Mouse (Mus musculus) limb, embryonic 13.5 days (tissue): ENCODE results near the gene Id1. TPM values are rescaled to one million over a fixed set of nuclear protein-coding genes. Genes with fewer than 3 reads are reported as not detected.

Experiments
- ATAC-seq: fragments of 200-750 bp; cut with Nextera tagmentation; 2 replicates; pipeline ENCODE4 v1.8.0; 2017; ENCODE audit warnings: low read depth, moderate number of reproducible peaks, moderate TSS enrichment; ENCODE audit not compliant: low FRiP score
- H3K27ac ChIP-seq: fragments of 300-500 bp; sonication (generic); 2 replicates; pipeline ENCODE4 v1.5.1; 2015; ENCODE audit warnings: inconsistent platforms, mild to moderate bottlenecking, moderate library complexity
- H3K27me3 ChIP-seq: fragments of 300-500 bp; sonication (generic); 2 replicates; pipeline ENCODE4 v1.6.1; 2015; ENCODE audit warnings: mild to moderate bottlenecking, inconsistent platforms
- H3K36me3 ChIP-seq: fragments of 300-500 bp; sonication (generic); 2 replicates; pipeline ENCODE4 v1.6.1; 2015; ENCODE audit warnings: inconsistent platforms, mild to moderate bottlenecking, moderate library complexity
- H3K4me1 ChIP-seq: fragments of 300-500 bp; sonication (generic); 2 replicates; pipeline ENCODE4 v1.6.1; 2015; ENCODE audit warnings: inconsistent platforms
- H3K4me2 ChIP-seq: fragments of 300-500 bp; sonication (generic); replicated peaks from 2 replicates; pipeline ENCODE4 v1.6.1; 2015; ENCODE audit warnings: inconsistent platforms, mild to moderate bottlenecking, moderate library complexity
- H3K4me3 ChIP-seq: fragments of 300-500 bp; sonication (generic); 2 replicates; pipeline ENCODE4 v1.5.1; 2015; ENCODE audit warnings: moderate library complexity, mild to moderate bottlenecking, inconsistent platforms
- H3K9ac ChIP-seq: fragments of 300-500 bp; sonication (generic); 2 replicates; pipeline ENCODE4 v1.6.1; 2015; ENCODE audit warnings: mild to moderate bottlenecking, inconsistent platforms
- H3K9me3 ChIP-seq: fragments of 300-500 bp; sonication (generic); 2 replicates; pipeline ENCODE4 v1.6.1; 2016; ENCODE audit warnings: inconsistent platforms
- WGBS: fragments of 180-500 bp; shearing (Covaris S2); methylation state at CpG from one replicate; pipeline ENCODE4 v1.1.7; 2015; 5-methylcytosine and 5-hydroxymethylcytosine counted together
- polyA plus RNA-seq: library from polyadenylated mRNA; unstranded; fragments of >200 nt; fragmentation: Nextera tagmentation; extraction: Ambion mirVana; gene quantifications from 2 replicates; pipeline ENCODE4 v1.2.1, GENCODE M21; 2015

The Id1 gene
- polyA plus RNA-seq, 1 experiment from 2014 or later: 236 TPM

- Histone ChIP-seq H3K9ac (no peak overlapping the region), H3K27me3 (no peaks in the 10 kb centered on the region), H3K9me3 (no peaks in the 10 kb centered on the region), H3K36me3 (peaks cover 72% of the 10 kb centered on the region), H3K27ac (peak overlapping the region; percentile 96), H3K4me1 (peaks cover 47% of the 10 kb centered on the region), H3K4me3 (no peak overlapping the region), H3K4me2 (no peak overlapping the region)
- 87% methylated on average over 21 of the region's 21 CpGs for WGBS
- no peak for ATAC-seq
Measured at GRCm38 (mm10) chr2:152703596-152704255, 32.3 kb upstream of the Id1 start.

GRCm38 (mm10) chr2:152704256-152704605, 31.8 kb upstream of the Id1 start:
- no peaks in the 10 kb centered on the region for H3K9me3 ChIP-seq
- H3K36me3 ChIP-seq: peaks cover 70% of the 10 kb centered on the region
- peak overlapping the region; percentile 96 for H3K27ac ChIP-seq
- peaks cover 50% of the 10 kb centered on the region for H3K4me1 ChIP-seq
- H3K27me3 ChIP-seq: no peaks in the 10 kb centered on the region
- 84% methylated on average over 5 of the region's 5 CpGs for WGBS
- H3K4me3 ChIP-seq: no peak overlapping the region
- no peak for ATAC-seq
- no peak overlapping the region for H3K4me2 ChIP-seq
- H3K9ac ChIP-seq: peak overlapping the region; percentile 31; the same call in 1 of the 2 replicates

- Histone ChIP-seq H3K4me3 (no peak overlapping the region), H3K4me1 (peaks cover 52% of the 10 kb centered on the region), H3K9me3 (no peaks in the 10 kb centered on the region), H3K27ac (peak overlapping the region; percentile 96), H3K4me2 (no peak overlapping the region), H3K36me3 (peaks cover 64% of the 10 kb centered on the region), H3K9ac (peak overlapping the region; percentile 43), H3K27me3 (no peaks in the 10 kb centered on the region)
- ATAC-seq: no peak
- 84% methylated on average over 14 of the region's 14 CpGs for WGBS
Measured at GRCm38 (mm10) chr2:152704811-152705370, 31.2 kb upstream of the Id1 start.

GRCm38 (mm10) chr2:152705993-152706571, 30.0 kb upstream of the Id1 start:
- no peaks in the 10 kb centered on the region for H3K27me3 ChIP-seq
- H3K9me3 ChIP-seq: no peaks in the 10 kb centered on the region
- 18% methylated on average over 22 of the region's 22 CpGs for WGBS
- peak; percentile 84 for ATAC-seq
- H3K4me2 ChIP-seq: peak overlapping the region; percentile 69
- H3K9ac ChIP-seq: 0 out of 2 replicates have a peak overlapping the region, but pooled peaks have one; percentile 43
- H3K27ac ChIP-seq: peak overlapping the region; percentile 96
- H3K4me1 ChIP-seq: peaks cover 52% of the 10 kb centered on the region
- H3K36me3 ChIP-seq: peaks cover 53% of the 10 kb centered on the region
- 0 out of 2 replicates have a peak overlapping the region, but pooled peaks have one; percentile 9 for H3K4me3 ChIP-seq

GRCm38 (mm10) chr2:152707186-152707585, 28.9 kb upstream of the Id1 start:
- Histone ChIP-seq H3K4me2 (peak overlapping the region; percentile 69), H3K9ac (peak overlapping the region; percentile 65), H3K27me3 (no peaks in the 10 kb centered on the region), H3K9me3 (no peaks in the 10 kb centered on the region), H3K4me3 (peak overlapping the region; percentile 35), H3K36me3 (peaks cover 41% of the 10 kb centered on the region), H3K4me1 (peaks cover 52% of the 10 kb centered on the region), H3K27ac (peak overlapping the region; percentile 96)
- no peak for ATAC-seq
- WGBS: 19% methylated on average over 7 of the region's 7 CpGs

- WGBS: 2% methylated on average over 31 of the region's 31 CpGs
- Histone ChIP-seq H3K27me3 (no peaks in the 10 kb centered on the region), H3K4me1 (peaks cover 52% of the 10 kb centered on the region), H3K36me3 (peaks cover 37% of the 10 kb centered on the region), H3K9me3 (no peaks in the 10 kb centered on the region), H3K4me3 (peak overlapping the region; percentile 35), H3K27ac (peak overlapping the region; percentile 96), H3K4me2 (peak overlapping the region; percentile 69), H3K9ac (peak overlapping the region; percentile 65)
- peak; percentile 90 for ATAC-seq
Measured at GRCm38 (mm10) chr2:152707627-152708026, 28.4 kb upstream of the Id1 start.

- 88% methylated on average over 5 of the region's 5 CpGs for WGBS
- peaks cover 23% of the 10 kb centered on the region for H3K36me3 ChIP-seq
- no peaks in the 10 kb centered on the region for H3K9me3 ChIP-seq
- H3K27ac ChIP-seq: no peak overlapping the region
- H3K4me1 ChIP-seq: peaks cover 50% of the 10 kb centered on the region
- no peak overlapping the region for H3K4me3 ChIP-seq
- no peak for ATAC-seq
- no peaks in the 10 kb centered on the region for H3K27me3 ChIP-seq
- no peak overlapping the region for H3K4me2 ChIP-seq
- no peak overlapping the region for H3K9ac ChIP-seq
Measured at GRCm38 (mm10) chr2:152709066-152709465, 27.0 kb upstream of the Id1 start.

GRCm38 (mm10) chr2:152716241-152716772, 19.7 kb upstream of the Id1 start:
- Histone ChIP-seq H3K9ac (no peak overlapping the region), H3K27me3 (no peaks in the 10 kb centered on the region), H3K9me3 (no peaks in the 10 kb centered on the region), H3K4me2 (no peak overlapping the region), H3K4me1 (peaks cover 18% of the 10 kb centered on the region), H3K36me3 (0 out of 2 replicates have a peak, but pooled peaks cover 3% of the 10 kb centered on the region), H3K4me3 (no peak overlapping the region), H3K27ac (no peak overlapping the region)
- no peak for ATAC-seq
- WGBS: 69% methylated on average over 6 of the region's 6 CpGs

GRCm38 (mm10) chr2:152717652-152718051, 18.4 kb upstream of the Id1 start:
- H3K9me3 ChIP-seq: no peaks in the 10 kb centered on the region
- no peak overlapping the region for H3K4me2 ChIP-seq
- no peak for ATAC-seq
- H3K27me3 ChIP-seq: no peaks in the 10 kb centered on the region
- H3K4me1 ChIP-seq: peaks cover 18% of the 10 kb centered on the region
- 66% methylated on average over 11 of the region's 11 CpGs for WGBS
- H3K36me3 ChIP-seq: 0 out of 2 replicates have a peak, but pooled peaks cover 3% of the 10 kb centered on the region
- no peak overlapping the region for H3K4me3 ChIP-seq
- H3K9ac ChIP-seq: no peak overlapping the region
- 0 out of 2 replicates have a peak overlapping the region, but pooled peaks have one; percentile 11 for H3K27ac ChIP-seq

- 32% methylated on average over 6 of the region's 6 CpGs for WGBS
Measured at GRCm38 (mm10) chr2:152718076-152718475, 18.0 kb upstream of the Id1 start.

GRCm38 (mm10) chr2:152723651-152724331, 12.3 kb upstream of the Id1 start:
- peak; percentile 41; the same call in 1 of the 2 replicates for ATAC-seq
- H3K9ac ChIP-seq: peak overlapping the region; percentile 73
- H3K4me2 ChIP-seq: peak overlapping the region; percentile 73
- 4% methylated on average over 37 of the region's 37 CpGs for WGBS
- no peaks in the 10 kb centered on the region for H3K27me3 ChIP-seq
- H3K36me3 ChIP-seq: no peaks in the 10 kb centered on the region
- H3K27ac ChIP-seq: peak overlapping the region; percentile 58
- H3K4me1 ChIP-seq: peaks cover 51% of the 10 kb centered on the region
- peak overlapping the region; percentile 39 for H3K4me3 ChIP-seq
- no peaks in the 10 kb centered on the region for H3K9me3 ChIP-seq

More at GRCm38 (mm10) chr2:152718076-152718475, 18.0 kb upstream of the Id1 start:
- Histone ChIP-seq H3K9ac (no peak overlapping the region), H3K27me3 (no peaks in the 10 kb centered on the region), H3K36me3 (0 out of 2 replicates have a peak, but pooled peaks cover 3% of the 10 kb centered on the region), H3K27ac (no peak overlapping the region), H3K4me2 (no peak overlapping the region), H3K4me1 (peaks cover 18% of the 10 kb centered on the region), H3K4me3 (no peak overlapping the region), H3K9me3 (no peaks in the 10 kb centered on the region)
- ATAC-seq: peak; percentile 34; the same call in 1 of the 2 replicates
